Mouse (Mus musculus) heart, postnatal 0 days (tissue): ENCODE data around the gene Klk6. TPM values are rescaled to one million over a fixed set of nuclear protein-coding genes. Genes with fewer than 3 reads are reported as not detected.

Source experiments
- ATAC-seq: fragments of 200-750 bp; cut with Nextera tagmentation; 2 replicates; pipeline ENCODE4 v1.8.0; 2017; ENCODE audit warnings: low read depth, moderate number of reproducible peaks, moderate library complexity; ENCODE audit not compliant: insufficient read depth
- DNase-seq: peaks from one replicate; pipeline ENCODE4 v3.0.0-alpha.2; 2016; ENCODE audit warnings: low spot score
- H3K27ac ChIP-seq: fragments of 300-500 bp; sonication (generic); 2 replicates; pipeline ENCODE4 v1.5.1; 2014; ENCODE audit warnings: low read depth, mild to moderate bottlenecking
- H3K27me3 ChIP-seq: fragments of 300-500 bp; sonication (generic); 2 replicates; pipeline ENCODE4 v1.6.1; 2014; ENCODE audit warnings: low read length, mixed read lengths; ENCODE audit not compliant: control insufficient read depth, insufficient read depth
- H3K36me3 ChIP-seq: fragments of 300-500 bp; sonication (generic); replicated peaks from 2 replicates; pipeline ENCODE4 v1.6.1; 2014; ENCODE audit warnings: low read length, mixed read lengths; ENCODE audit not compliant: control insufficient read depth, insufficient read depth
- H3K4me1 ChIP-seq: fragments of 300-500 bp; sonication (generic); 2 replicates; pipeline ENCODE4 v1.6.1; 2014; ENCODE audit warnings: antibody characterized with exemption; ENCODE audit not compliant: control insufficient read depth, insufficient read depth
- H3K4me2 ChIP-seq: fragments of 300-500 bp; sonication (generic); 2 replicates; pipeline ENCODE4 v1.6.1; 2014; ENCODE audit warnings: low read depth, mild to moderate bottlenecking, low read length, moderate library complexity
- H3K4me3 ChIP-seq: fragments of 300-500 bp; sonication (generic); 2 replicates; pipeline ENCODE4 v1.5.1; 2014; ENCODE audit warnings: low read depth, low read length
- H3K9ac ChIP-seq: fragments of 300-500 bp; sonication (generic); replicated peaks from 2 replicates; pipeline ENCODE4 v1.6.1; 2014; ENCODE audit warnings: low read depth, low read length, mixed read lengths
- H3K9me3 ChIP-seq: fragments of 300-500 bp; sonication (generic); replicated peaks from 2 replicates; pipeline ENCODE4 v1.6.1; 2016; ENCODE audit warnings: low read length; ENCODE audit not compliant: control insufficient read depth
- CTCF ChIP-seq: IDR thresholded peaks from 2 replicates; pipeline ENCODE4 v1.5.1; 2016; ENCODE audit warnings: antibody characterized with exemption, control low read depth, low read depth
- EP300 ChIP-seq: IDR thresholded peaks from 2 replicates; pipeline ENCODE4 v1.6.1; 2016; ENCODE audit warnings: antibody characterized with exemption, low read depth
- WGBS: fragments of 180-500 bp; shearing (Covaris S2); extraction: QIAGEN DNeasy Blood & Tissue Kit; methylation state at CpG from one replicate; pipeline ENCODE4 v1.1.7; 2014; 5-methylcytosine and 5-hydroxymethylcytosine counted together
- polyA plus RNA-seq: library from polyadenylated mRNA; unstranded; fragments of >200 nt; fragmentation: Nextera tagmentation; extraction: Ambion mirVana; gene quantifications from 2 replicates; pipeline ENCODE4 v1.2.1, GENCODE M21; 2015
- total RNA-seq: library from RNA; depleted of rRNA; stranded (reverse); fragments of >200 nt; gene quantifications from 2 replicates; pipeline ENCODE4 v1.2.3, GENCODE M21; 2014; ENCODE audit warnings: low replicate concordance

The Klk6 gene
- total and polyA plus RNA-seq, 2 experiments from 2014 or later: not detected

GRCm38 (mm10) chr7:43854642-43855380 lies 30.5 kb downstream of the Klk6 start:
- Histone ChIP-seq H3K9ac (no peak overlapping the region), H3K9me3 (no peaks in the 10 kb centered on the region; the same call in 1 of the 2 replicates), H3K36me3 (no peaks in the 10 kb centered on the region), H3K27me3 (no peaks in the 10 kb centered on the region), H3K4me3 (no peak overlapping the region), H3K4me1 (no peaks in the 10 kb centered on the region), H3K4me2 (no peak overlapping the region), H3K27ac (no peak overlapping the region)
- TF ChIP-seq EP300 (no peak), CTCF (no peak)
- no peak for ATAC-seq
- no peak for DNase-seq
- WGBS: 68% methylated on average over 9 of the region's 9 CpGs

- no peak for DNase-seq
- no peak for ATAC-seq
- H3K27ac ChIP-seq: no peak overlapping the region
- no peaks in the 10 kb centered on the region for H3K36me3 ChIP-seq
- H3K9me3 ChIP-seq: no peaks in the 10 kb centered on the region; the same call in 1 of the 2 replicates
- no peak overlapping the region for H3K9ac ChIP-seq
- no peaks in the 10 kb centered on the region for H3K27me3 ChIP-seq
- no peak overlapping the region for H3K4me2 ChIP-seq
- H3K4me1 ChIP-seq: no peaks in the 10 kb centered on the region
- WGBS: 44% methylated on average over 3 of the region's 3 CpGs
- H3K4me3 ChIP-seq: no peak overlapping the region
- TF ChIP-seq CTCF (no peak), EP300 (no peak)
Measured at GRCm38 (mm10) chr7:43855709-43856108, 31.4 kb downstream of the Klk6 start.

GRCm38 (mm10) chr7:43856307-43856706 lies 32.0 kb downstream of the Klk6 start:
- DNase-seq (no peak), ATAC-seq (no peak)
- no peaks in the 10 kb centered on the region for H3K27me3 ChIP-seq
- H3K9ac ChIP-seq: no peak overlapping the region
- no peak overlapping the region for H3K4me2 ChIP-seq
- H3K9me3 ChIP-seq: no peaks in the 10 kb centered on the region; the same call in 1 of the 2 replicates
- no peaks in the 10 kb centered on the region for H3K36me3 ChIP-seq
- TF ChIP-seq CTCF (no peak), EP300 (no peak)
- no peak overlapping the region for H3K4me3 ChIP-seq
- WGBS: 52% methylated on average over 7 of the region's 7 CpGs
- no peaks in the 10 kb centered on the region for H3K4me1 ChIP-seq
- no peak overlapping the region for H3K27ac ChIP-seq

- TF ChIP-seq CTCF: no peak
- TF ChIP-seq EP300: no peak
- ATAC-seq: no peak
- Histone ChIP-seq H3K4me2 (no peak overlapping the region), H3K9ac (no peak overlapping the region), H3K27ac (no peak overlapping the region), H3K4me1 (no peaks in the 10 kb centered on the region), H3K36me3 (no peaks in the 10 kb centered on the region), H3K9me3 (no peaks in the 10 kb centered on the region), H3K27me3 (no peaks in the 10 kb centered on the region), H3K4me3 (no peak overlapping the region)
- no peak for DNase-seq
- 84% methylated on average over 12 of the region's 12 CpGs for WGBS
Measured at GRCm38 (mm10) chr7:43857501-43857900, 33.2 kb downstream of the Klk6 start.

GRCm38 (mm10) chr7:43860411-43860810 lies 36.1 kb downstream of the Klk6 start:
- no peaks in the 10 kb centered on the region for H3K36me3 ChIP-seq
- H3K9ac ChIP-seq: no peak overlapping the region
- no peak overlapping the region for H3K4me3 ChIP-seq
- H3K4me1 ChIP-seq: no peaks in the 10 kb centered on the region
- no peaks in the 10 kb centered on the region for H3K9me3 ChIP-seq
- H3K4me2 ChIP-seq: no peak overlapping the region
- TF ChIP-seq CTCF: no peak
- no peak for TF ChIP-seq EP300
- H3K27me3 ChIP-seq: no peaks in the 10 kb centered on the region
- DNase-seq (no peak), ATAC-seq (no peak)
- WGBS: 73% methylated on average over 8 of the region's 8 CpGs
- no peak overlapping the region for H3K27ac ChIP-seq

GRCm38 (mm10) chr7:43873237-43873636 lies 48.9 kb downstream of the Klk6 start:
- H3K36me3 ChIP-seq: no peaks in the 10 kb centered on the region
- no peaks in the 10 kb centered on the region for H3K4me1 ChIP-seq
- H3K4me3 ChIP-seq: no peak overlapping the region
- TF ChIP-seq CTCF: peak; percentile 66
- TF ChIP-seq EP300: no peak
- H3K9me3 ChIP-seq: no peaks in the 10 kb centered on the region
- ATAC-seq (no peak), DNase-seq (peak; percentile 34)
- no peak overlapping the region for H3K4me2 ChIP-seq
- H3K27ac ChIP-seq: no peak overlapping the region
- no peak overlapping the region for H3K9ac ChIP-seq
- no peaks in the 10 kb centered on the region for H3K27me3 ChIP-seq
- 6% methylated on average over 10 of the region's 10 CpGs for WGBS
